Mouse (Mus musculus): ENCODE measurements around the gene Ocln. TPM values are rescaled to one million over a fixed set of nuclear protein-coding genes. Genes with fewer than 3 reads are reported as not detected.

Gene Ocln
- polyA plus RNA-seq, 1 experiment from 2014 or later = 96.4 TPM

DNA sequence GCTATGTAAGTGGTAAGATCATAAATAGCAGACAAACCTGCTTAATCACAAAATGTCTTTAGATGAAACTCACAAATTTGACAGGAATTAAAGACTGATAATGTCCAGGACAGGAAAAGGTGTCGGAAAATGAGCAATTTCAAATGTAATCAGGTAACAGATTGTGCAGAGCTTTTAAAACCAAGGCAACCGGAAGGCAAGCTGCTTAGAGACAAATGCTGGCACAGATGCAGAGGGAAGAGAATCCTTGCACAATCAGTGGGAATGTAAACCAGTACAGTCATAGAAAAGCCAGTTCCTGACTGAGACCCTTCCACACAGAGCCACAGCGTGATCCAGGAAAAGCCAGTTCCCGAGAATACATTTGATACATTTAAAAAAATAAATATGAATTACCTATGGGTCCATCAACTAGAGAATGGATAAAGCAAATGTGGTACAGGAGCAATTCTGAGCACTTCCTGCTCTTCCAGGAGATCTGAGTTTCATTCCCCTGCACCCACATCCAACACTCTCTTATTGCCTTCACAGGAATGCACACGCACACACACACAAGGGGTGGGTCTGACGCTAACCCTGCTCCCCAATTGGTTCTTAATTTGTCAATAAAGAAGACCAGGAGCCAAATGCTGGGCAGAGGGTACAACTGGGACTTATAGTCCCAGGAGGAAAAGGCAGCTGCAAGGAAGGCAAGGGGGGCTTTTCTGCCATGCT lies 26.4 kb downstream of the Ocln start:
- peaks cover 20% of the 10 kb centered on the region for H3K4me1 ChIP-seq (ENCODE audit: control insufficient read depth, insufficient read depth, low read length)
- no peak overlapping the region for H3K4me2 ChIP-seq (ENCODE audit: low read depth, low read length)
- H3K27me3 ChIP-seq (replicated peaks; ENCODE audit: control insufficient read depth, insufficient read depth, low read length) = no peaks in the 10 kb centered on the region
- H3K9me3 ChIP-seq (ENCODE audit: control insufficient read depth, low read length) = peaks cover 4% of the 10 kb centered on the region; the same call in 1 of the 2 replicates
- ATAC-seq = no peak
- no peak overlapping the region for H3K27ac ChIP-seq (ENCODE audit: low read length)
- no peak overlapping the region for H3K9ac ChIP-seq (ENCODE audit: low read depth, low read length)
- H3K4me3 ChIP-seq (ENCODE audit: low read length) = no peak overlapping the region
- 53% methylated on average over 6 of the region's 6 CpGs for WGBS
- no peaks in the 10 kb centered on the region for H3K36me3 ChIP-seq (ENCODE audit: control insufficient read depth, insufficient read depth, low read length)

DNA sequence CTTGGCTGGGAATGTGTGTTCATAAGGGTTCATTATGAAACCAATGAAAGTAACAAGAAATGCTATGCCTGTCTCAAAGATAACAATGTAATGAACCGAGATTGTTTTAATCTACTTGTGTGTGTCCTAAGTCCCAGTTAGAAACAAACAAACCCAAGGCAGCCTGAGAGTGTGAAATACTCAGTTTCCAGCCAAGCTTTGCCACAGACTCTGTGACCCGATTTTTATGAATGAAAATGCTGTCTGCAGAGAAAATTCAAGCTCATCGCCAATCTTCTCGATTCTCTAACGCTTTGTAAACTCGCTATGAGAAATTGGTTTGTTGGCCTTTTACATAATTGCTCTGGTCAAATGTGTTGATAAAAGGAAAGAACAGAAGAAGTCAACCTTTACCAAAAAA lies 27.6 kb downstream of the Ocln start:
- H3K4me3 ChIP-seq (ENCODE audit: low read length) = no peak overlapping the region
- no peak overlapping the region for H3K27ac ChIP-seq (ENCODE audit: low read length)
- no peak overlapping the region for H3K4me2 ChIP-seq (ENCODE audit: low read depth, low read length)
- H3K27me3 ChIP-seq (replicated peaks; ENCODE audit: control insufficient read depth, insufficient read depth, low read length) = no peaks in the 10 kb centered on the region
- 84% methylated on average over 6 of the region's 6 CpGs for WGBS
- no peak for ATAC-seq
- H3K36me3 ChIP-seq (ENCODE audit: control insufficient read depth, insufficient read depth, low read length) = no peaks in the 10 kb centered on the region
- H3K9me3 ChIP-seq (ENCODE audit: control insufficient read depth, low read length) = peaks cover 3% of the 10 kb centered on the region; the same call in 1 of the 2 replicates
- peaks cover 22% of the 10 kb centered on the region for H3K4me1 ChIP-seq (ENCODE audit: control insufficient read depth, insufficient read depth, low read length)
- no peak overlapping the region for H3K9ac ChIP-seq (ENCODE audit: low read depth, low read length)

DNA sequence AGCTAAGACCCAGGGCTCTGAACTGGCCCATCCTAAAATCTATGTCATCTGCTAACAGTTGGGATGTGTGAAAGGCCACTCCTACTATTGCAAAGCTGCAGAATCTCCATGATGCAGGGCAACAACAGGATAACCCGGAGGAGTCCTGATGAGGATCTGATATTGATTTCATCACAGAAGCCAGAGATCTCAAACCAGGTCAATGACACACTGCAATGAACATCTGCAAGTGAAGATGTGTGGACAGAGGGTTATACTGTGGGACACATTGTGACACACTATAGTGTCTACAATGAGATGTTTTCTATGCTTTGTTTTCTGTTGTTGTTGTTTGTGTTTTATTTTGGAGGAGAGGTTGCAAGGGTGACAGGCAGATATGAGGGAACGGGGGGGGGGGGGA lies 28.8 kb downstream of the Ocln start:
- WGBS = 77% methylated on average over 2 of the region's 2 CpGs
- Histone ChIP-seq H3K36me3 (ENCODE audit: control insufficient read depth, insufficient read depth, low read length) (no peaks in the 10 kb centered on the region), H3K27ac (ENCODE audit: low read length) (no peak overlapping the region), H3K9me3 (ENCODE audit: control insufficient read depth, low read length) (no peaks in the 10 kb centered on the region), H3K4me3 (ENCODE audit: low read length) (no peak overlapping the region), H3K9ac (ENCODE audit: low read depth, low read length) (no peak overlapping the region), H3K27me3 (replicated peaks; ENCODE audit: control insufficient read depth, insufficient read depth, low read length) (no peaks in the 10 kb centered on the region), H3K4me1 (ENCODE audit: control insufficient read depth, insufficient read depth, low read length) (peaks cover 27% of the 10 kb centered on the region), H3K4me2 (ENCODE audit: low read depth, low read length) (no peak overlapping the region)
- ATAC-seq = no peak

DNA sequence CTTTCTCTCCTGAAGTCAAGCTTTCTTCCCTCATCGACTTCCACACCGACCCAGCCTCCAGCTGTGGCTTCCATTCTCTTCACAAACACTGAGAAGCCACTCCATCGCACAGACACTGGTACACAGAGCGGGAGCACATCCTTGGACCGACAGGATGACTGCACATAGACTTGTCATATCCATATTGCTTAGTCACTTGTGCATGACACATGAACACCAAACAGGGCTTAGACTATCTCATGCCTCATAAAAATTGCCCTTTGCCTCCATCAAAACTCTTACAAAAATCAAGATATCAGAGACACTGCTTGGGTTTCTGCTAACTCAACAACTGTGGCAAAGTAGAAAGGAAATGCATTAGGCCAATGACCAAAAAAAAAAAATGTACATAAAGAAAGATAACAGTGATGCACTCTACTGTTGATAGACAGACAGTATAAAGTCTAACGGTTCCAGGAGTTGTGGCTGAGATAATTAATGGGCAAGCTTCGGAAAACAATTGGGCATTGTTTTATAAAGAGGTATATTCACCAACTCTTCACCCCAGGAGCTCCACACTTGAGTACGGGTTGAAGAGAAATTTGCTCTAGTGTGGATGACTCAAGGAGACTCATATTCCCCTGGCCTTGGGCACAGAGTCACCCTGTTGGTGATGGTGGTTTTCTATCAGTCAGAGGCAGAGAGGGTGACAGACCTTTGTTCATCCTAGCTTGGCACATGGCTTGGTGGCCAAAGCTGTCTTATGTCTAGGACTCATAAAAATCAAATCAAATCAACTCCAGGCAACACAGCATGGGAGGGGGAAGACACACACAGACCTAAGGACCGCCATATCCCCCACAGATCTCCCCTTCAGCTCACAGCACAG lies 30.6 kb downstream of the Ocln start:
- H3K27me3 ChIP-seq (replicated peaks; ENCODE audit: control insufficient read depth, insufficient read depth, low read length) = no peaks in the 10 kb centered on the region
- no peaks in the 10 kb centered on the region for H3K36me3 ChIP-seq (ENCODE audit: control insufficient read depth, insufficient read depth, low read length)
- no peak overlapping the region for H3K4me3 ChIP-seq (ENCODE audit: low read length)
- ATAC-seq = peak; percentile 53
- 71% methylated on average over 9 of the region's 9 CpGs for WGBS
- no peaks in the 10 kb centered on the region for H3K9me3 ChIP-seq (ENCODE audit: control insufficient read depth, low read length)
- H3K9ac ChIP-seq (ENCODE audit: low read depth, low read length) = no peak overlapping the region
- H3K27ac ChIP-seq (ENCODE audit: low read length) = peak overlapping the region; percentile 69
- H3K4me2 ChIP-seq (ENCODE audit: low read depth, low read length) = no peak overlapping the region
- peaks cover 27% of the 10 kb centered on the region for H3K4me1 ChIP-seq (ENCODE audit: control insufficient read depth, insufficient read depth, low read length)

DNA sequence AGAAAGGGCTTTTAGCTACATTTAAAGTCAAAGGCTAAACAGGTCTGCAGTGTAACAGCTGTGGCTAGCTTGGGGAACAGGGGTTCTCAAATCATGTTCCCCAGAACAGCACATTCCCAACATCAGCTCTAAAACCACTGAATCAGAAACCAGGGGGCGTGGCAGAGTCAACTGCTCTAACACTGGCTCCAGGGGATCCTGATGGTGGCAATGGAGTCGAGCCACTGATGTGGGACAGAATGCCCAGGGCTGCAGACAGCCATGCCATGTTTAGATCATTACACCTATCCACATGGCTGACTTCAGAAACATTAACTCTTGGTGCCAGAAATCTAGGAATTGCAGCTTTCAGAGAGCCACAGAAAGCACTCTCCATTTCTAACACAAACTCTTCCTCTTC lies 33.4 kb downstream of the Ocln start:
- Histone ChIP-seq H3K27ac (ENCODE audit: low read length) (peak overlapping the region; percentile 47), H3K9ac (ENCODE audit: low read depth, low read length) (no peak overlapping the region), H3K4me3 (ENCODE audit: low read length) (no peak overlapping the region), H3K36me3 (ENCODE audit: control insufficient read depth, insufficient read depth, low read length) (no peaks in the 10 kb centered on the region), H3K4me2 (ENCODE audit: low read depth, low read length) (no peak overlapping the region), H3K4me1 (ENCODE audit: control insufficient read depth, insufficient read depth, low read length) (peaks cover 27% of the 10 kb centered on the region), H3K27me3 (replicated peaks; ENCODE audit: control insufficient read depth, insufficient read depth, low read length) (no peaks in the 10 kb centered on the region), H3K9me3 (ENCODE audit: control insufficient read depth, low read length) (no peaks in the 10 kb centered on the region)
- WGBS = 62% methylated on average over 2 of the region's 2 CpGs
- ATAC-seq = no peak

DNA sequence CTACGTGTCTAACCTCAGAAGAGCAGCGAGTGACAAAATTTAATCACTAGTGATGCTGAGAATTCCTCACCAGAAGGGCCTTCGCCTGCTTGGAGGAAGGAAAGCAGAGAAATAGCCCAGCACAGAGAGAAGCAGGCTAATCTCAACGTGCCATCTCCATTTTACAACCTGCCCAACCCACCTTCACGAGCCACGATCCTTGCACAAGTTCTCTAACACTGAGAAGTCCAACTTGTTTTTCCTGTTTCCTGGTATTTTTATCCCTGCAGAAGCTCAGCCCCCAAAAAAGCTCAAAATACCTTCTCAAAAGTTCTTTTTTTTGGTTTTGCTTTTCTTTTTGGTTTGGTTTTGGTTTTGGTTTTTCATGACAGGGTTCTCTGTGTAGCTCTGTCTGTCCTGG lies 34.3 kb downstream of the Ocln start:
- peak overlapping the region; percentile 92 for H3K27ac ChIP-seq (ENCODE audit: low read length)
- no peak overlapping the region for H3K4me3 ChIP-seq (ENCODE audit: low read length)
- ATAC-seq = peak; percentile 66
- H3K27me3 ChIP-seq (replicated peaks; ENCODE audit: control insufficient read depth, insufficient read depth, low read length) = no peaks in the 10 kb centered on the region
- H3K4me2 ChIP-seq (ENCODE audit: low read depth, low read length) = peak overlapping the region; percentile 16; the same call in 1 of the 2 replicates
- no peak overlapping the region for H3K9ac ChIP-seq (ENCODE audit: low read depth, low read length)
- no peaks in the 10 kb centered on the region for H3K9me3 ChIP-seq (ENCODE audit: control insufficient read depth, low read length)
- H3K4me1 ChIP-seq (ENCODE audit: control insufficient read depth, insufficient read depth, low read length) = peaks cover 23% of the 10 kb centered on the region
- 51% methylated on average over 6 of the region's 6 CpGs for WGBS
- no peaks in the 10 kb centered on the region for H3K36me3 ChIP-seq (ENCODE audit: control insufficient read depth, insufficient read depth, low read length)

DNA sequence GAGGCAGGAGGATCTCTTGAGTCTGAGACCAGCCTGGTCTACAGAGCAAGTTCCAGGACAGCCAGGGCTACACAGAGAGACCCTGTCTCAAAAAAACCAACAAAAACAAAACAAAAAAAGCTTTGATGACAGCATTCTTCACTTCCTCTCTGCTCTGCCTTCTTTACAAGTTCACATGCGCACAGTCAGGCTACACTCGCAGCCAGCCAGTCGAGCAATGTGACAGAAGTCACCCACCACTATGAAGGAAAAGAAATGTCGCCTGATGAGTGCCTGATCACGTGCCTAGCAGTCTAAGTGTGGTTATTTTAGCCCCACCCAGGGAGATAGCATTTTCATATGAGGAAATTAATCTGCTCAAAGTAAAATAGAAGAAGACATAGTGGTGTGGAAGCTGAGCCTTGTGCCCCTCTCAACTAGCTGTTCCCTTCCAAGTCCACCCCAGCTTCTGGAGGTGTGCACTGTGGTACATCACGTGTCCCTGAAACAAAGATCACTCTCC lies 34.8 kb downstream of the Ocln start:
- Histone ChIP-seq H3K4me1 (ENCODE audit: control insufficient read depth, insufficient read depth, low read length) (peaks cover 18% of the 10 kb centered on the region), H3K27ac (ENCODE audit: low read length) (peak overlapping the region; percentile 92), H3K9me3 (ENCODE audit: control insufficient read depth, low read length) (no peaks in the 10 kb centered on the region), H3K9ac (ENCODE audit: low read depth, low read length) (no peak overlapping the region), H3K27me3 (replicated peaks; ENCODE audit: control insufficient read depth, insufficient read depth, low read length) (no peaks in the 10 kb centered on the region), H3K4me3 (ENCODE audit: low read length) (no peak overlapping the region), H3K4me2 (ENCODE audit: low read depth, low read length) (peak overlapping the region; percentile 16; the same call in 1 of the 2 replicates), H3K36me3 (ENCODE audit: control insufficient read depth, insufficient read depth, low read length) (no peaks in the 10 kb centered on the region)
- 66% methylated on average over 6 of the region's 6 CpGs for WGBS
- ATAC-seq = peak; percentile 21

DNA sequence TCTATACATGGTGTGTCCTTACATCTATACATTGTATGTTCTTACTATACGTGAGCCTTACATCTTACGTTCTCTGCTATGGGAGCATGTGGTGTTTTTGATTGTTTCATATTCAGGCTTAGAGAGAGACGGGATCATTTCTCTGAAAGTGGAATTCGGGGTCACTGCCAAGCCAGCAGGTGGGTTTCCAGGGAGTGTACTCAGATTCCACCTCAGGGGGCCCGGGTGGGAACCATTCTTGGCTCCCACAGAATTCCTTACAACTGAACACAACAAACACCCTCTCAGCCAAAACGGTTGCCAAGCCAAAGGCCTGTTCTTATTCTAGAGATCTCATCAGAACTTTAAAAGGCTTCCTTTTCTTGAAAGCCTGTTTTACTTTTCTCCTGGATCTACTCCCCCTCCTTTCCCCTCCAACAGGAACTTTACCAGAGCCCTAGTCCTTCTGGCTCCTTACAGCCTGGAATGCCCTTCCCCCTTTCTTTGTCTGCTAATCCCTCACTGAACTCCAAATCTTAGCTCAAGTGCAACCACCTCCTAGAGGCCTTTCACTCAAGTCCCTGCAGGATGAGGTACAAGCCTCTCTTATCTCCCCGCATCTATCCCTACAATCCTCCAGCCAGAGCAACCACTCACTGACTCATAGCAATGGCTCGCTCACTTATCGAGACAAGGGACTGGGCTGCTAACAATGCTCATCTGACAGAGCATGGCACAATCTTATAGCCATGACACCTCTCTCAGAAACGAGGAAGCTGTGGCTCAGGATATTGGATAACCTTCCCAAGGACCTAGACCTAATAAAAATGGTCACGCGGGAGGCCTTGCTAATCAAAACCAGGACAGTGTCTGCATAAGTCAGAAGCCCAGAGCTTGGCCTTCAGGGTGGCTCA lies 36.1 kb downstream of the Ocln start:
- no peak overlapping the region for H3K4me3 ChIP-seq (ENCODE audit: low read length)
- peak; percentile 88 for ATAC-seq
- no peaks in the 10 kb centered on the region for H3K9me3 ChIP-seq (ENCODE audit: control insufficient read depth, low read length)
- no peaks in the 10 kb centered on the region for H3K36me3 ChIP-seq (ENCODE audit: control insufficient read depth, insufficient read depth, low read length)
- no peak overlapping the region for H3K9ac ChIP-seq (ENCODE audit: low read depth, low read length)
- peaks cover 9% of the 10 kb centered on the region for H3K4me1 ChIP-seq (ENCODE audit: control insufficient read depth, insufficient read depth, low read length)
- 49% methylated on average over 12 of the region's 12 CpGs for WGBS
- no peaks in the 10 kb centered on the region for H3K27me3 ChIP-seq (replicated peaks; ENCODE audit: control insufficient read depth, insufficient read depth, low read length)
- H3K27ac ChIP-seq (ENCODE audit: low read length) = peak overlapping the region; percentile 92
- no peak overlapping the region for H3K4me2 ChIP-seq (ENCODE audit: low read depth, low read length)

DNA sequence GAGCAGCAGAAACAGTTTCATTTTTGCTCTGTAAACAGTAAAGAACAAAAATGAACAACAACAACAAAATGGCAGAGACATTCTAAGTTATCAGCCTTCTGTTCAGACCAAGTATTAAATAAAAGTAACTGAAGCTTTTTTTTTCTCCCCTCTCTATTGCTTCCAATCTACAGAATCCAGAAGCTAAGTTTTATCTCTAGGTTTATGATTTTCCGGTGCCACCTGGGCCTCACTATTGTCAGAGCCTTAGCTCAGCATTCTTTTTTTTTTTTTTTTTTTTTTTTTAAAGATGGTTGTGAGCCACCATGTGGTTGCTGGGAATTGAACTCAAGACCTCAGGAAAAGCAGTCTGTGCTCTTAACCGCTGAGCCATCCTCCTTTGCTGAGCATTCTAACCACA lies 39.7 kb downstream of the Ocln start:
- Histone ChIP-seq H3K9ac (ENCODE audit: low read depth, low read length) (no peak overlapping the region), H3K4me2 (ENCODE audit: low read depth, low read length) (no peak overlapping the region), H3K4me3 (ENCODE audit: low read length) (no peak overlapping the region), H3K9me3 (ENCODE audit: control insufficient read depth, low read length) (no peaks in the 10 kb centered on the region), H3K27me3 (replicated peaks; ENCODE audit: control insufficient read depth, insufficient read depth, low read length) (no peaks in the 10 kb centered on the region), H3K36me3 (ENCODE audit: control insufficient read depth, insufficient read depth, low read length) (no peaks in the 10 kb centered on the region), H3K4me1 (ENCODE audit: control insufficient read depth, insufficient read depth, low read length) (no peaks in the 10 kb centered on the region), H3K27ac (ENCODE audit: low read length) (no peak overlapping the region)
- WGBS = 83% methylated on average over 2 of the region's 2 CpGs
- no peak for ATAC-seq
